Mouse (Mus musculus) kidney, postnatal 14 days (tissue): Measurements from ENCODE around the gene Sacs.
"Not testable (repeated sequence)": the region's sequence is repeated elsewhere in the genome, so short reads cannot be mapped to it uniquely, and the experiment has no call there.

ENCODE experiments used
- DNase-seq: peaks from one replicate; pipeline ENCODE4 v3.0.0; 2022; ENCODE audit warnings: mixed read lengths

The Sacs gene

DNA sequence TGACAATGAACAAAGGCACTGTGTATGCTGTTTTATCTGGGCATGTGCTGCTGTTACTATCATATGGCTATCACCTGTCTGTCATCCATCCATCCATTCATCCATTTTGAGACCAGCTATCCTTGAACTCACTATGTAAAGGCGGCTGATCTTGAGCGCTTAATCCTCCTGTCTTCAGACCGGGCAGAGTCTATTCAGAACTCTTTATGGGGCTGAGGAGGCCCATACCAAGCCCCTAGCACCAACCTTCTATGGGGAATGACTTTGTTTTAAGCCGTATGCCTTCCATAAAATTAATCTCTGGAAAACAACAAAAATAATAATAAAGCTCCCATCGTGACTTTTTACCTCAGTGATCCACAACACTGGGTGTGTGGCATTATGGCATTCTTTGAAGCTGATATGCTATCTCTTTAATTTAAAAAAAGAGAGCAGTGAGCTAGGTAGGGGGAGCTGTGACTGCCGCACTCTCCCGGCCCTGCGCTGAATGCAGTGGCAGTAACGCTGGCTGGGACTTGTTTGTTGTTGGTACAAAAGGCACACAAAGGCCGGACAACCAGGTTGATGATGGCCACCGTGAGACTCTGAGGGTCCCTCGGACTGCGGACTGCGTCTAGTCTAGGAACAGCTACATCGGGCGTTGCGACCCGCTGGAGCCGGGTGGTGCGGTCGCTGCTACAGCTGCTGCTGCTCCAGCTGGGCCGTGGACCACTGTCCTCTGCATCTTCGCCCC, at the start of gene Sacs:
Sacs (plus strand) TSS at position 464 of the 733 bp plus-strand sequence.
- peak; percentile 11 for DNase-seq

DNA sequence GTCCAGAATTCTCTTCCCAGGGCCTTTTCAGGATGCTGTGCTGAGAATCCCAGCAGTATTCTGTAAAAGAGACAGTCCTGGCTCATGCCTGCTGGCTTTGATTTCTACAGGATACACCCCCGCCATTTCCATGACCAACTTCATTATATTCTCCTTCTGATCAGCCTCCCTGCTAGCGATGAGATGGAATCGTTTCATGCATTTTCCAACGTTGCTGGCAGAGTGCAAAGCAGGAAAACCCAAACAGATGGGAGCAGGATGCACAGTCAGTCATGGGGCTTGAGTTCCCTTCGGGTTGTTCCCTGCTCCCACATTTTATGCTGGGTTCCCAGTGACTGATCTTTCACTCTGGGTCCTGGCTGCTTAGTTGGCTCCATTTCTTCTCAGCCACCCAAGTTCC, 47.3 kb upstream of the Sacs start:
- no peak for DNase-seq

- DNase-seq = no peak
Observed at GRCm38 (mm10) chr14:61092073-61092472, 46.2 kb upstream of the Sacs start.

GRCm38 (mm10) chr14:61097974-61098625, 40.2 kb upstream of the Sacs start:
- no peak for DNase-seq

DNA sequence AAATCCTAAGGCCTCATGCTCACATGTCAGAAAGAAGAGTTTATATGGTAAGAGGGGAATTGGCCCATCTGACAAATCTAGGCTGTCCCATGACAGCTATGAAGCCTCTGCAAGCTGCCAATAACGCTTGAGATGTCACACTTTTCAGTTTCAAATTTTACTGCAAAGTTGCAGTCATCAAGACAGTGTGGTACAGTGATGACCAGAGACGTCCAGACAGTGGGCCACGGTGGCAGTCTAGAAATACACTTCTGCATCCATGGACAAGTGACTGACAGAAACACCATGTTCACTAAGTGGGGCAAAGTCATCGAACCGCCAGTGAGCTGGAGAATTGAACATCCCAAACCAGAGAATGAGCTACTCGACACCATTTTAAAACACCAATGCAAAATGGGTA, 37.5 kb upstream of the Sacs start:
- no peak for DNase-seq

- DNase-seq = no peak
Observed at GRCm38 (mm10) chr14:61106404-61106803, 31.9 kb upstream of the Sacs start.

DNA sequence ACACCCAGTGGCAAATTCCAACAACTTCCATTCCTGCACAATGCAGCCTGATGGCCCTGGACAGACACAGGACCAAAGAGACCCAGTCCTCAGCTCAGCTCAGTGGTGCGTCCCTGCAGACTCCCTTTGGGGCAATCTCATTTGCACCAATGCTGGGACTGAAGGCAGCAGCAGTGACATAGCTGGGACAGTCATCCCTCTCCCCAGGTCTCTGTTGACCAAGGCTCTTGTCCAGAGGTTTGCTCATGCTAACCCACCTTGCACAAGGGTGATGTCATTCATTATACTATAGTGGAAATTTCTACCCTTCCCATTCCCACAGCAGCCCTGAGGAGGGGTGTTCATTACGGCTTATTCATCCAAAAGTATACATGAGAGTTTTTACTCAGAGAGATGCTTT, 29.6 kb upstream of the Sacs start:
- DNase-seq = no peak

- DNase-seq = peak; percentile 69
Observed at GRCm38 (mm10) chr14:61112404-61112803, 25.9 kb upstream of the Sacs start.

DNA sequence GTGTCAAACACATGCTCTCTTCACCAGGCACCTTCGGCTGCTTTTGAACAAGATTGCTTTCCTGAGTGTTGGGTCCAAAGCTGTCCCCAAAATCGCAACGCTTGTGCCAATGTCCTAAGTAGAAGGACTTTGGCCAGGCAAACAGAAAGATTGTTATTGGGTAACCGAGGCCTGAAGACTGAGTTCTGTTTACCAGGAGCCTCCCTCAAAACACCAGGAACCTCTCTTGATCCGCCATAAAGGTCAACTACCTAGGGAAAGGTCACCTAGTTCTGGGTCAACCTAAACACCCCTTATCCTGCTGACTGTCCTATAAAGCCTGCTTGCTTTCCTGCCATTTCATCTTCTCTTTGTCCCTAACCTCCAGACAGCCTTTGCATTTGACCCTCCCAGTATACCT, 13.5 kb upstream of the Sacs start:
- no peak for DNase-seq

- no peak for DNase-seq
Observed at GRCm38 (mm10) chr14:61125201-61125600, 13.1 kb upstream of the Sacs start.

DNA sequence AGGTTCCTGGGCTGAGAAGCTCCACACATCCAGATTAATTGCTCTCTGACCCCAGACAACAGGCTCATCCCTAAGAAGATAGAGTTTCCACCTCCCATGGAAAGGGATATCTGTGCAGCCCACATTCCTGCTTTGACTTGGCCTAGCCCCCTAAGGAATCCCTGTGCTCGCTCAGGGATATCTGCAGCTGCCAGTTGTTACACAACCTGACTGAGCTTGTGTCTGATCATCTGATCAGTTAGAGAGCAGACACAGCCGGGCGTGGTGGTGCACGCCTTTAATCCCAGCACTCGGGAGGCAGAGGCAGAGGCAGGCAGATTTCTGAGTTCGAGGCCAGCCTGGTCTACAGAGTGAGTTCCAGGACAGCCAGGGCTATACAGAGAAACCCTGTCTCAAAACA, 10.9 kb upstream of the Sacs start:
- not testable (repeated sequence) for DNase-seq

DNA sequence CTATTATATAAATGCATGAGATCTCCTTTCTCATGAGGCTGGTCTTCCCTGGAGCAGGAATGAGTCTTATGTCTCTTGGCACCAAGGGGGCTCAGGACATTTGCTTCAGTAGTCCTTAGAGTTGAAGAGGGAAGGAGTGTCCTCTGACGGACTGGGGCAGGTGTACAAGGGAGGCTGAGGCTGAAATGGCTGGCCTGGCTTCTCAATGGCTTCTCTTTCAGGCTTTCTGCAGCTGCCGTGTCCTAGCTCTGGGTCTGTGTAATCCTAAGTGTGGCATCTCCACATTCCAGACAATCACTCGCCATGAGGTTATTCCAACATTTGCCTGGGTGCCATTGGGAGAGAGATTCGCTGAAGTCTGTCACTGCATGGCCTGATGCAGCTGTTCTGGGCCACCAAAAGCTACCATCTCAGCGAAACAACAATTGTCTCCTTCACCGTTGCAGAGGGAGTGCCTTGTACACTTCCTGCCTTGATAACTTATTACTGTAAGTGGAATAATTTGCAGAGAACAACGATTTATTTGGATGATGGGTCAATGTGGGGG, 9.2 kb upstream of the Sacs start:
- no peak for DNase-seq

DNA sequence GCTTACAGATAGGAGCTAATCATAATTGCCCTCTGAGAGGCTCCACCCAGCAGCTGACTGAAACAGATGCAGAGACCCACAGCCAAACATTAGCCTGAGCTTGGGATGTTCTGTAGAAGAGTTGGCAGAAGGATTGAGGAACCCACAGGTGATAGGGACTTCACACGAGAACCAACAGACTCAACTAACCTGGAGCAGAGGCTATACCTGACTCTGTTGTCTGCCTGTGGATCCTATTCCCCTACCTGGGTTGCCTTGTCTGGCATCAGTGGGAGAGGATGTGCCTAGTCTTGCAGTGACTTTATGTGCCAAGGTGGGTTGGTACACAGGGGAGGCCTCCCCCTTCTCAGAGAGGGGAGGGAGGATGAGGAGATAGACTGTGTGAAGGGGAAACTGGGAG, 5.7 kb upstream of the Sacs start:
- DNase-seq = no peak

DNA sequence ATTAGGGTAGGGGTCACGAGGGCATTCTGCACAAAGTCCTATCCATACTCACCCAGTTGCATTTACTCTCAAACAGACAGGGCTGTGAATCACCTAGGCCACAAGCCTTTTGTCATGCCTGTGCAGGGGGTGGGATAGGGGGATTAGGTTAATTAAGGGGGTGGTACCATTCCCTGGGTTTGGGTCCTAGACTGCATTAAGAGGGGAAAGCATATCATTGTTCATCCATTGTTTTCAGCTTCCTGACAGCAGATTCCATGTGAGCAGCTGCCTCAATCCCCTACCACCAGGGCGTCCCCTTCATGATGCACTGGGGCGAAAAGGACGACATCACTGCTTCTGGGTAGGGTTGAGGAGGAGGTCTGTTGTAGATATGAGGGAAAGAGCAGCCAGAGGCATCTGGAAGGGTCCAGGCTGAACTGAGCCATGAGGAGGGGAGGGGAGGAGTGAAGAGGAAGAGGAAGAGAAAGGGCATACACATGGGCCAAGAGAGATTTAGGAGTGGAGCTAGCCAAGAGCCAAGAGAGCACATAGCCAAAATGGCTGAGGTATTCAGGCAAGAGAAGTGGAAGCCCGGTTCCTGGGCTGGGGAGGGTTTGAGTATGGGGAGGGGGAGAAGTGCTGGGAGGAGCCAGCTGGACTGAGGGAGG, 3.8 kb upstream of the Sacs start:
- no peak for DNase-seq

DNA sequence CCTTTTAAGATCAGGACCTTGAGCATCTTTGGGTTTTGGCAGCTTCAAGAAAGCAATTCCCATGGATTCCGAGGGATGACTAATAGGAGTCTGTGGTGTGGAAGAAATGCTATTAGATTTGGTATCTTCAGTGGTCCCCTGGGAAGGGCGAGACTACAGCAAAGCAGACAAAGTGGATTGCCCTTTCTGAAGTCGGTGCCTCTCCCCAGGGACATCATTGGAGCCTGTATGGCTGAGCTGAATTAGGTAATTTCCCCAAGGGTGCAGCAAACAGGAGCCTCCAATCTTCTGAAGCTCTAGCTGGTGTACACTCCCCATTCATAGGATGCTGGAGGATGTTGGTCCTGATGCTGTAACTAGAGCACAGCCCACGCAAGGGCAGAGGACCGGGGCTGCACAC, 847 bp upstream of the Sacs start:
- no peak for DNase-seq

DNA sequence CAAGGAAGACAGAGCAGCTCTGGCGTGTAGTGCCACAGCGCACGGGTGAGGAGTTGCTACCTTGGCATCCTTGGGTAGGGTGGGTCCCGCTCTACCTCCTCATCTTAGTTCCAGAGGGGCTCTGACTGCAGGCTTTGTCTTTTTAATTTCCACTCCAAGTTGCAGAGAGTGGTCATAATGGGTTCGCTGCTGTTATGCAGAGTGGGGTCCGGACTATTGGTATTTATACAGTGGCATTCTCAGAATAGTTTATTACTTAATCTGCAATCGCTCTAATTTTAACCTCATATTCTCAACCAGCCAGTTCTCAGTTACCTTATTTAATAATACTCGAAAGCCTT, 440 bp downstream of the Sacs start:
- DNase-seq = no peak

DNA sequence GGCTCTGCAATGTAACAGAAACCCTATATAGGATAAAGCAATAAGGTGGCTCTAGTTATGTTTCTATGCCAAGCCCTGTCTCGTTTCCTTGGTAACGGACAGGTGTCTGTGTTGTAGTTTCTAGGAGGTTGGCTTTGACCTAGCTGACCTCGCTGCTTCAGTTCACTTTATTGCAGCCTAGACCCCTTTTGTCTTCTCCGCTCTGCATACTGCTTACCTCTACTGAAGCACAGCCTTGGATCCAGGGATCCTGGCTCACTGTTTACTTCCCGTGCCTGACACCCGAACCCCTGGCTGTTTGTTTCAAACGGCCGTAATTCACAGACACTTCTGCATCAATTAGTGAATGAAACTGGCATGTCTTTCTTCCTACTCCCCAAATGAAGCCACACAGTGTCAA, 5.1 kb downstream of the Sacs start:
- DNase-seq = no peak

GRCm38 (mm10) chr14:61143869-61144268, 5.6 kb downstream of the Sacs start:
- no peak for DNase-seq

DNA sequence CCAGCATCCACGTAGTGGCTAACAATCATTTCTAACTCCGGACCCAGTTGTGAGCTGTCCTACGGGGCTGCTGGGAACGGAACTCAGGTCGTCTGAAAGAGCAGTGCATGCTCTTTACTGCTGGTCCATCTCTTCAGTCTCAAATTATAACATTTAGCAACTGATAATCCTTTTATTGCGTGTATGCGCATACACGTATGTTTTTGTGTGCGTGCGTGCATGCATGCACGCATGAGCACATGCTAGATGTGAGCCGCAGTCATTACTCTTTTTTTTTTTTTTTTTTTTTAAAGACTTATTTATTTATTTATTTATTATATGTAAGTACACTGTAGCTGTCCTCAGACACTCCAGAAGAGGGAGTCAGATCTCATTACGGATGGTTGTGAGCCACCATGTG, 12.2 kb downstream of the Sacs start:
- not testable (repeated sequence) for DNase-seq

GRCm38 (mm10) chr14:61154900-61155585, 16.8 kb downstream of the Sacs start:
- DNase-seq = no peak

DNA sequence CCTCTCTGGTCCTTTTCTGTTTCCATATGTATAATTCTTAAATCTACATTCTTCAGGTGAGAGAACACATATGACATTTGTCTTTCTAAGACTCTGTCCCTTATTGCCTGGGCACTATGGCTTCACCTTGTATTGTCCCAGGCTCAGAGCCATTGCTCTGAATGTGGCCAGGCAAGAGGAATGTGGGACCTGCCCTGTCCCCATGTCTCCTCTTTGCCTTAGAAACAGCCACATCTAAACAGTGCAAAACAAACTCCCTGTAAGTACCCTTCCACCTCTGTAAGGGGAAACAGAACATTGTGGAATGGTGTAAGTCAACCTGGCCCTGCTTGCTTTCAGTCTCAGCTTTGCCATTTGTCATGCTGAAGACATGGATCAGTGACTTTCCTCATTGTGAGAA, 17.4 kb downstream of the Sacs start:
- no peak for DNase-seq

- DNase-seq = peak; percentile 10
Observed at GRCm38 (mm10) chr14:61157426-61157825, 19.2 kb downstream of the Sacs start.

DNA sequence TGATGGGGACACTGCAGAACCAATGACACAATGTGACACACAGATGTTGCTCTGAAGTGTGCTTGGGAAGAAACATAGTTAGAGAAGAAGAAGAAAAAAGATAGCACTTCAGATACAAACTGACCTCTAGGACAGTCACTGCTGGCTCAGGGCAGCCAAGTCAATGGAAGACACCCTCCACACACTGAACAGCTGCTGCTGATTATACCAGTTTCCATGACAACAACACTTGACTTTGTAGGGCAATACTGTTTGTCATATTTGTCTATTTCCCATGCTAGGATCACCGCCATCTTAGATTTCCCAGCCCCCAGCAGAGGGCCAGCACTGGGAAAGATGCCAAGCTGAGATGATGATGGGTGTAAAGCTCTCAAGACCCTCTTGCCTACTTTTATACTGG, 22.7 kb downstream of the Sacs start:
- no peak for DNase-seq
